Mouse (Mus musculus) WW6 (cell line): Measurements from ENCODE around the gene Nthl1.

Experiments used
- DNase-seq: peaks from one replicate; pipeline ENCODE4 v3.0.0-alpha.2; 2013; ENCODE audit warnings: low read depth, low spot score

Nthl1 gene

DNA sequence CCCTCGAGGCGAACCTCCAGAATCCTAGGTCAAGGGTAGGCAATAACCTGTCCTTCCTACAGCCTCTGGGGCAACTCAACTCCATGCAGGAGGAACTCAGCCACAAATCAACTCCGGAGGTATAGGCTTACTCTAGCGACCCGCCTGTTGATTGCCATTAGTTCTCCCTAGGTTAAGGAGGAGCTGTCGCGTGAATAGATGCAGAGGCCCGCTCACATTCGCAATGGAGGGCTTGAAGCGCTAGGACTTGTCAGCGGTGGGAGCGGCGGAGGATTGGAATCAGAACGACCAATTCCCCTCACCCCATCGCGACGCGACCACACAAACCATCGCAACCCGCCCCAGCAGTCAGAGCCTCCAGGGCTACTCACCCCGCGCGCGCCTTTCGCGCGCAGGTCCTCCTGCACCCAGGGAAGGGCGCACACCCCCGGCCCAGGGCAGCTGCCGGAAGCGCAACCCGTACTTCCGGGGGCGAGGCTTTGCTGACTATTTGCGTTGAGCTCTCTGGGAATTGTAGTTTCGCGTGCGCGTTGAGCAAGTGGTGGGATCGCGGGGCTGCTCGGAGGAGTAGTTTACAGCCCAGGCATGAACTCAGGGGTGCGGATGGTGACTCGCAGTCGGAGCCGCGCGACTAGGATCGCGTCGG is at the start of gene Nthl1, which contains the start of gene Tsc2:
Nthl1 (plus strand) TSS at position 514 of the 646 bp plus-strand sequence.
Tsc2 (minus strand) TSS at position 464 of the 646 bp plus-strand sequence.
- peak; percentile 79 for DNase-seq

DNA sequence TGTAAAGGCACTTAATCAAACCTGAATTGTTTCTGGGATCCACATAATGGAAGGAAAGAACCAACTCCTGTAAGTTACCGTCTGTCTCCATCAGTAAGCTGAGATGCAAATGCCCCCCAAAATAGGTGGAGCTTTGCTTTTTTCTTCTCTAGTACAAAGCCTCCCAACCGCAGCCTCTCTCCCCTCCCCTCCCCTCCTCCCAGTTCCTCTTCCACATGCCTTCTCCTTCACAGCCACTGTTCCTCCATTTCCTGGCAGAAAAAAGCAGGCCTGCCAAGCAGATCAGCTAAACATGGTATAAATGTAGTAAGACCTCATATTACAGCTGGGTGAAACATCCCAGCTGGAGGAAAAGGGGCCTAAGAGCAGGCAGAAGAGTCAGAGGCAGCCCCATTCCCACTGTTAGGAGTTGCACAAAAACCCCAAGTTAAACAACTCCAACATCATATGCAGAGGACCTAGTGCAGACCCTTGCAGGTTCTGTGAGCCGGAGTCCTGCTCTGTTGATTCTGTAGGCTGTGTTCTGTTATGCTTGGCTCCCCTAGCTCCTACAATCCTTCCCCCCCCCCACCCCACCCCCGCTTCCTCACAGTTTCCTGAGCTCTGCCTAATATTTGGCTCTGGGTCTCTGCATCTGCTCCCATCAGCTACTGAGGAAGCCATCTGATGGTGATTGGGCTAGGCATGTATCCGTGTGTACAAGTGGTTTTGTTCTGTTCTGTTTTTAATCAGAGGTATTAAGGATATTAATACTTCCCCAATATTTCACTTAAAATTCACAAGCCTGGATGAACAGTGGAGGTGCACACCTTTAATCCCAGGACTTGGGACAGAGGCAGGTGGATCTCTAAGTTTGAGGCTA is 48.6 kb upstream of the Nthl1 start:
- no peak for DNase-seq

DNA sequence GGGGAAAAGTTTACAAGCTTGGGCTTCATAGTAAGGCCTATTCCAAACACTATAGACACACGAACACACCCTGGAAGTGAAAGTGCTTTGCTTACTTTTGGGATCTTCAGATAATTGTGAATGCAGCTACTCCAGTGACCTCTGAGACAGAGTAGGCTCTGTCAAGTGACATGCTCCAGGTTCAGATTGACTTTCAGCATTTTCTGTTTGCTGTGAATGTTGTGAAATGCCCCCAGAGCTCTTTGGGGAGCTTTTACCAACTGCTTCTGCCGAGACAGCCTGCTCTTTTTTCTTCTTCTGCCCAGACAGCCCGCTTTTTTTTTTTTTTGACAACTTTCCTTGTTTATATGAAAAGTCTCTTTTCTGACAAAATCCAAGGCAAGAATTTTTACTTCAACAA is 48.0 kb upstream of the Nthl1 start:
- DNase-seq = no peak

DNA sequence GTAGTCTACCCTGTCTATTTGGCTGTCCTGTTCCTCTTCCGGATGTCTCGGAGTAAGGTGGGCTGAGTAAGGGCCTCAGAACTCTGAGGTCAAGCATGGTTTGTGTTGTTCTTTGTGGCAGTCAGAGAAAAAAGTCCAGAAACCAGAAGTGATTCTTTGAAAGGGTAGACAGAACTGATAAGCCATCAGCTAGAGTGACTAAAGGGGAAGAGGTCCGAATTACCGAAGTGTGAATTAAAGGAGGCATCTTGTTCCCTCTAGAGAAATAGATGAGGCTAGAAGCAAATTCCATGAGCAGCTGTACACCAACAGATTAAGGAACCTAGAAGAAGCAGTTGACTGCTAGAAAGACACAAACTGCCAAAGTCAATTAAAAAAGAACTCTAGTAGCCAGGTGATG is 45.9 kb upstream of the Nthl1 start:
- DNase-seq = no peak

DNA sequence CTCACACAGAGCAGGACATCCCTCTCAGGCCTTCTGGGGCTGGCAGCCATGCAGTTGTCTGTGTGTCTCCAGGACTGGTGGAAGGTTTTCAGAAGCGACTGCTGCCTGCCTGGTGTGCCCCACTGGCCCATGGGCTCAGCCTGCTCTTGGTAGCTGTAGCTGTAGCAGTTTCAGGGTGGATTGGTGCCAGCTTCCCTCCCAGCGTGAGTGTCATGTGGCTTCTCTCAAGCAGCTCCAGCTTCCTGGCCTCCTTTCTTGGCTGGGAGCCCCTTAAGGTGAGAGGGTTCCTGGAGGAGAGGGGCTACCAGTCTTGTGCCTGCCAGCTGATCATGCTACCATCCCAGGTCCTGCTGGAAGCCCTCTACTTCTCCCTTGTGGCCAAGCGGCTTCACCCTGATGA is 41.5 kb upstream of the Nthl1 start:
- no peak for DNase-seq

DNA sequence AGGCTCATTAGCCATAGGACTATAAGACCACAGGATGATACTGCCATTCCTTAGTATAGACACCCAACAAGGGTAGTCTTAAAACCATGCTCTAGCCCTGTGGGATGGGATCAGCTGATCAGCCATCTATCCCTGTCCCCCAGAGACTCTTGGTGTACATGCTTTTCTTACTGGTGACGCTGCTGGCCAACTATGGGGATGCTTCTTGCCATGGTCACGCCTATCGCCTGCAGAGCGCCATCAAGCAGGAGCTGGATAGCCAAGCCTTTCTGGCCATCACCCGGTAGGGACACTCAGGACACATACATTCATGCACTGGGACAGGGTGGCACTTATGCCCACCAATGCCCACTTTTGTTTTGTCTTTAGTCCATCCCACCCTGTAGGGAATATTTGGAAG is 40.8 kb upstream of the Nthl1 start:
- no peak for DNase-seq

DNA sequence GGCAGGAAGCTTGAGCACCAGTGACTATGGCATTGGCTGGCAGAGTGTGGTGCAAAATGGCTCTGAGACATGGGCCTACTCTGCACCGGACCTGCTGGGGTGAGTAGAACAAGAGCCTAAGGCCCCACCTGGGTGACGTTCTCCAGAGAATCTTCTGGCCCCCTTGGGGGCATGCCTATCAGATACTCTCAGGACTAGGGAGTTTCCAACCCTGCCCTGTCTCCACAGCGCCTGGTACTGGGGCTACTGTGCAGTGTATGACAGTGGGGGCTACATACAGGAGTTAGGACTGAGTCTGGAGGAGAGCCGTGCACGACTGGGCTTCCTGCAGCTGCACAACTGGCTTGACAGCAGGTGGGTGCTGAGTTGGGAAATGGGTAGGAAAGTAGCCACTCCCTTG is 39.2 kb upstream of the Nthl1 start:
- DNase-seq = no peak

DNA sequence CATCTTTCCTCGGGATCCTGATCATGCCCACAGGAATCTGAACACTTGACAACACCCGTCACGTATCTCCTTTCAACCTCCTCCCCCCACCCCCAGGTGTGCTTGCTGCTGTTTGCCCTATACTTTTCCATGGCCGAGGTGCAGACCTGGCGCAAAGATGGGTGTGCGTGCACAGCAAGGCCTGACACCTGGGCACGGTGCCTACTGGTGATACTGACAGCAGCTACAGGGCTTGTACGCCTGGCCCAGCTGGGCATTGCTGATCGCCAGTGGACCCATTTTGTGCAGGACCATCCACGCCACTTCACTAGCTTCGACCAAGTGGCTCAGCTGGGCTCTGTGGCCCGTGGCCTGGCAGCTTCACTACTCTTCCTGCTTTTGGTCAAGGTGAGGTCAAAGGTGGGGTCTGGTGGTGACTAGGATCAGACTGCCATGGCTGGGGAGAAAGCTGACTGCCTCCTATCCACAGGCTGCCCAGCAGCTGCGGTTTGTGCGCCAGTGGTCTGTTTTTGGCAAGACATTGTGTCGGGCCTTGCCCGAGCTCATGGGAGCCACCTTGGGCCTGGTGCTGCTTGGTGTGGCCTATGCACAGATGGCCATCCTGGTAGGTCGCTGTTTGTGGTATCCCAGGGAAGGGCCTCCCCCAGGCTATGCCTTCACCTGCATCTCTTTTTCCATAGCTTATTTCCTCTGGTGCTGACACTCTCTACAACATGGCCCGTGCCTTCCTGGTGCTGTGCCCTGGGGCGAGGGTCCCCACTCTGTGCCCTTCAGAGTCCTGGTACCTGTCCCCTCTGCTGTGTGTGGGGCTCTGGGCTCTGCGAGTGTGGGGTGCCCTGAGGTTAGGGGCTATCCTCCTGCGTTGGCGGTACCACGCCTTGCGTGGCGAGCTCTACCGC is 38.2 kb upstream of the Nthl1 start:
- DNase-seq = no peak

DNA sequence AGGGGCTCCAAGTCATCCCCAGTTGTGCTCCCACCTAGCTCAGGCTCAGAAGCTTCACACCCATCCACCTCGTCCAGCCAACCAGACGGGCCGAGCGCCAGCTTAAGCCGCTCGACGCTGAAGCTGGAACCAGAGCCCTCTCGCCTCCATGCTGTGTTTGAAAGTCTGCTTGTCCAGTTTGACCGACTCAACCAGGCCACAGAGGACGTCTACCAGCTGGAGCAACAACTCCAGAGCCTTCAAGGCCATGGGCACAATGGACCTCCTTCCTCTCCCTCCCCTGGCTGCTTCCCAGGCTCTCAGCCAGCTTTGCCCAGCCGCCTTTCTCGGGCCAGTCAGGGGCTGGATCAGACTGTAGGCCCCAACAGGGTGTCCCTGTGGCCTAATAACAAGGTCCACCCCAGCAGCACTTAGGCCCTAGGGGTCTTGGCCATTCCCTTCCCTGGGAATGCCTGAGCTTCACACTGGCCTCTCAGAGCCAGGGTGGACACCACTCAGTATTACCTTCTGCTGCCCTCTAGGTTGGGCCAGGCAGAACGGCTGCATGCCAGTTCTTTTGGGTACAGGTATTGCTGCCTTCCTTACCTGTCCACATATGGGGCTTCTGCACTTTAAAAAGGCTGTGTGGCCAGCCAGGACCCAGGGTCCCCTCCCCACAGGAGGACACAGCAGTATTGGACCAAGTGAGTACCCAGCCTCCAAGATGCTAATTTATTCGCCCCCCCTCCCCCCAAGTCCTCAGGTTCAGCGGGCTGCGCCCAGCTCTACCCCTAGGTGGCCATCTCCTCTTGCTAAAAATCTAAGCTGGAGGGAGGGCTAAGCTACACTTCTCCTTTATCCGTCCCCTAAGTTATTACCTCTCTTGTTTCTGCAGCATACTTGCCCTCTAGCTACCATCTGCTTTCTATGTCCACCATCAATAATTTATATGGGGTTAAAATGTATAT is 37.1 kb upstream of the Nthl1 start:
- no peak for DNase-seq

DNA sequence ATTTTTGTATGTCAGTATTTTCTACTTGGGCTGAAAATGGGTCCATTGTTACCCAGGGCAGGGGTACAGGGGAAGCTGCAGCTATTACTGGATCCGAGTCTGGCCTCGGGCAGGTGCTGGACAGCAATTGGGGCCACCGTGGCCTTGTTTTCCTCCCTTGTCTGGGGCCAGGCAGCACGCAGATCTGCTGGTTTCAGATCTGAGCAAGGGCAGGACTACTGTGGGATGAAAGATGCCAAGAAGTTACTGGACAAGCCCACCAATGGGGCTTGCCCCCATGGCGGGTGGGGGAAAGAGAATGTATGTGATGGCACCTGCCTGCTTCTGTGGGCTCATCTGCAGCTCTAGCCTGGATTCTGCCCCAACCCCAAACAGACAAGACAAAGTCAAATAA is 36.4 kb upstream of the Nthl1 start:
- DNase-seq = no peak

DNA sequence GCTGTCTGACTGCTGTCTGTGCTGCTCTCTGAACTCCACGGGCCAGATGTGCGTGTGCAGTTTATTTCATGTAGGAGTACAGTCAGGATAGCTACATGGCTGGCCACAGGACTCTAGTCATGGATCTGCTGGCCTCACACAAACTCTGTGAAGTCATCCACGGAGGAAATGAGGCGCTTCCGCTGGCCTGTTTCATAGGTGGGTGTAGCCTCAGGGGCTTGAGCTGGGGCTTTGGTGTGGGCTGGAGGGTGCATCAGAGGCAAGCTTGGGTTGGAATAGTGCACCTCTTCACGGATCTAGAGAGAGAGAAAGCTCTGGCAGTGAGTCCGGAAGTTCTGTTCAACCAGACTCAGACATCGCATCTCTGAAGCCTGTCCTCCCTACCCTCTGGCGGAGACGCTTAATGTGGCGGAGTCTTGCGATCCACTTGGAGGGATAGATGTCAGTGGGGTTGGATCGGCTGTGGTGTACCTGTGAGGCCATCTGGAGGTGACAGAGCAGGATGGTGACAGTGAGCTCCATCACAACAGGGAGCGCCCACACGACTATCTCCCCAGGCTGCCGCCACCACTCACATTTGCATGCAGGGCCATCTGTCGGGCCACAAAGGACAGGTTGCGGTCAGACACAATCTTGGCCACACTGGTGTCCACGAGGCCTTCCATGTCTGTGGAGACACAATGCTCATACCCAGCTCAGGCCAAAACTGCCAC is 35.9 kb upstream of the Nthl1 start:
- no peak for DNase-seq

DNA sequence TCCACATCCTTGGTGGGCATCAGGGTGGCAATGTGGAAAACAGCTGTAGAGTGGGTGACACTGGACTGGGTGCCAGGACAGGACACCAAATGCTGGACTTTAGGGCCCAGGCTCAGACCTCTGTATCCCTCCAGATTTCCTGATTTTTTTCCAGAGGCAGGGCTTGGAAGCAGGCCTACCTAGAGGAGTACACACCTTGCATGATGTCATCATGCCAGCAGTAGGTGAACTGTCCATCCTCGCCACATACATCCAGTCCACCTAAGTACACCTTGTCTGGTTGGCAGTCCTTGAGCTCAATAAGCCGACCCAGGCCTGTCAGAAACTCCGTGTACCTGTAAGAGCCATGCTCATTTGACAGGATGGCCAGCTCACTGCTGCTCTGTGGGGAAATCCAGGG is 34.5 kb upstream of the Nthl1 start:
- DNase-seq = no peak

DNA sequence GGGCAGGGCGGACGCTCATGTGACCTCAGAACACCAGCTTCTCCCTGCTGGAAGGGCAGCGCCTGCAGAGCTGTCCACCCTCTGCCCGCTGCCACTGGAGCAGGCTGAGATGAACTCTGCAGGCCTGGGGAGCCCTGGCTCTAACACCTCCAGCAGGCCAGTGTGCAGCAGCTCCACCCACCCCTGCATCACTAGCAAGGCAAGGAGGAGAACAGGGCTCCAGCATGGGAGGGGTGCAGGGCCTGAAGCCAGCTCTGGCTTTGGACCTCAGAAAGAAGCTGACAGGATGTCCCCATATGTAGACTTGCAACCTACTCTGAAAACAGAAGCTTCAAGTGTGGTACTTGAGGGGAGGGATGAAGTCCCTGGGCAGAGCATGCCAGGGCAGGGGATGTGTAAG is 32.0 kb upstream of the Nthl1 start:
- no peak for DNase-seq

DNA sequence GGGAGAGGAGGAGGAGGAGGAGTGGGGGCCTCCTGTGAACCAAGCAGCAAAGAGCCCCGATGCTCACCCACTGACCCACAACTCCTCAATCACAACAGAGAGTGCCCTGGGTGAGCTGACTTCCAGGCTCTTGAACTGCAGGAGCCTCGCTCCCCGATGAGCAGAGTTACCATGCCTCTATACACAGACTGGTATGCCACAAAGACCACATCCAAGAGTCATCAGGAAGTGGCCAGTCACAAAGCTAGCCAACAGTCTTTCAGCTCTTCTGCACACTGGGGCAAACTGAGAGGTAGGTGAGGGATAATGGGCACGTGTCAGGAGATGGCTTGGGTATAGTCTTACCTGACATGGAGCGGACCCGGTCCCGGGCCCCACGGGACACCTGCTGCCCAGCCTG is 28.5 kb upstream of the Nthl1 start:
- no peak for DNase-seq

DNA sequence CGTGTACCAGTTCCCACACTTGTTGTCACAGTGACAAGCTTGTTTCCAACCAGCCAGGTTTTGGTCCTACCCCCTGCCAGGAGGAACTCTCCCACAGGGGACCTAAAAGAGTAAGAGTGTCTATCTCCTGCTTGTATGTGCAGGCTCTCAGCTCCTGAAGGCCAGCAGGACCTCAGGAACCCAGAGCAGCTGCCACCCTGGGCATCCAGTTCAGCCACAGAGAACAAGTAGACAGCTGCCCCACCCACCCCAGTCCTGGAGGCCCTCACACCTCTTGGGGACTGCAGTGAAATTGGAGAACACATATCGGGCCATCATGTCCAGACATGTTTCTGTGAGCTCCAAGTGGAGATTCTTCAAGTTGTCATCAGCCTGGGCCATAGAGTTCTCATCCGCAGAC is 27.9 kb upstream of the Nthl1 start:
- no peak for DNase-seq

DNA sequence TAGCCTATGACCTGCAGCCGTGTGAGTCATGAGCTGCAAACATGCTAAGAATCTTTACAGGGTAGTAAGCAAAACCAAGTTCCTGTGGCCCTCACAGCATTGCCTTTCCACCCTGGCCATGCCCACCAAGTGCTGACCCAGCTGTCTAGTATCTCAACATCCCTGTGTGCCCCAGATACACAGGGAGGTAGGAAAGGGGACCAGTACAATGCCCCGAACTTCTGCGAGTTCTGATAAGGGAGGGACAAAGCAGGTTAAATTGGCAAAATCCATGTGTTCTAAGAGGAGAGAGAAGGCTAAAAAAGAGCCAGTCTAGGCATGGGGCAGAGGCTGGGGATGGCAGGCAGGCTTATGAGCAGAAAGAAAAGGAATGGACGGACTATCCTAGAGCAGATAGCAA is 24.1 kb upstream of the Nthl1 start:
- DNase-seq = no peak

DNA sequence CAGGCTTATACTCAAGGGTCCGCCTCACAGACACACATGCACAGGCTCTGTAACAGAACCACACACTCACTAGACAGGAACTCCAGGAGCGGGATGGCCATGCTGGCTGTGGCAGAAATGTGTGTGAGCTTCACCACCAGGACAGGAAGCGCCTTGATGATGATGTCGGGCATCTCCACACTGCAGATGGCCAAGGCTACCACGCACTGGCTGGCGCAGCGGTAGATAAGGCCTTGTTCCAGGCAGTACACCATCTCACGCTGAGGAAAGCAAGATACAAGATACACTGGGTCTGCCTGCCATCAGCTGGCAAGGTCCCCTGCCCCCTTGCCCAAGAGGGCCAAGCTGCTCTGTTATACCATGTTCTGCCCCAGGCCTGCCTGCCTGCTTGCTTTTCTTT is 23.6 kb upstream of the Nthl1 start:
- DNase-seq = no peak

DNA sequence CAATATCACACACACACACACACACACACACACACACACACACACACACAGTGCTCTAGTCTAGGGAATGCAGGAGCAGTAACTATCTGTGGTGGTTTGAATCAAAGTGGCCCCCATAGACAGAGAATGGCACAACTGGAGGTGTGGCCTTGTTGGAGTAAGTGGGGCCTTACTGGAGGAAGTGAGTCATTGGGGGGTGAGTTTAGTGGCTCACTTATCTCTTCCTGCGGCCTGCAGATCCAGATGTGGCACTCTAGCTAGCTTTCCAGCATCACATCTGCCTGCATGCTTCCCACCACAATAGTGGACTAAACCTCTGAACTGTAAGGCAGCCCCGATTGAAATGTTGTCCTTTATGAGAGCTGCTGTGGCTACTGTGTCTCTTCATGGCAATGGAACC is 21.8 kb upstream of the Nthl1 start:
- no peak for DNase-seq

DNA sequence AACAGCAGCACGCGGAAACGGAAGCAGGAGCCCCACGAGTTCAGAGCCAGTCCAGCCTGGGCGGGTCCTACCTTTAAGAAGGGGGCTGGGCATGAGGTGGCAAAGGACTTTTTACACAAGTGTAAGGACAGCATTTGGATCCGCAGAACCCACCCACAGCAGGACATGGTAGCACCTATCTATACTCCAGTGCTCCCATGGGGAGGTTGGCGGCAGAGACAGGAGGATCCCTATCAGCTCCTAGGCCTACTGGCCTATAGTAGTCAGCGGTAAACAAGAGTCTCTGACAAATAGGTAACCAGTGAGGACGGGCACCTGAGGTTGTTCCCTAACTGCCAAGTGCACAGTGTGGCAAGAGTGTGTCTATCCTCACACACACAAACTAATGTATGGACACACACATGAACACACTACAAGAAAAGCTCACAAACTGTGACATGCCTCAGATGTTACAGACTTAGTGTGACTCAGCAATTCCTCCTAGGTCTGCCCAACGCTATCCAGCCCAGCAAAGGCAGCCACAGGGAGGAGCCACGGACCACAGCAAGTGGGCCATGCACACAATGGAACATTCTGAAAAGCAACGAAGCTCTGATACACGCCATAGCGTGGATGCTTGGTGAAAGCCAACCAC is 14.8 kb upstream of the Nthl1 start:
- no peak for DNase-seq

DNA sequence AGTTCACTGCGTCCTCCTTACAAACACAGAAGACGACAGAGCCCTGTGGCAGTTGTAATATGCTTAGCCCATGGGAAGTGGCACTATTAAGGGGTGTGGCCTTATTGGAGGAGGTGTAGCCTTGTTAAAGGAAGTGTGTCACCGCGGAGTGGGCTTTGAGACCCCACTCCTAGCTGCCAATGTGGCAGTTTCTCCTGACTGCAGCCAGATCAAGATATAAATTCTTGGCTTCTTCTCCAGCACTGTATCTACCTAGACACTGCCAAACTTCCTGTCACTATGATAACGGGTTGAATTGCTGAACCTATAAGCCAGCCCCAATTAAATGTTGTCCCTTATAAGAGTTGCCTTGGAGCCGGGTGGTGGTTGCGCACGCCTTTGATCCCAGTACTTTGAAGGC is 7.0 kb upstream of the Nthl1 start:
- no peak for DNase-seq
